Mouse (Mus musculus): ENCODE measurements at regions not wholly inside any gene's neighbourhood (a gene's known extent, or its start where the extent isn't known, plus 50 kb on each side); places are given as distances from the start of the nearest gene placed in this dataset.
"Not testable (repeated sequence)": the region's sequence is repeated elsewhere in the genome, so short reads cannot be mapped to it uniquely, and the experiment has no call there.

- no peak for TF ChIP-seq HCFC1 (IDR thresholded peaks at IDR 0.05; ENCODE audit: low read depth, low read length)
- no peak for TF ChIP-seq JUND (IDR thresholded peaks at IDR 0.05; ENCODE audit: low read depth, low read length)
- no peak for TF ChIP-seq TCF12 (IDR thresholded peaks at IDR 0.05; ENCODE audit: low read depth, low read length)
- no peak for TF ChIP-seq MYC (IDR thresholded peaks at IDR 0.05; ENCODE audit: low read depth, low read length)
- TF ChIP-seq TAL1 (IDR thresholded peaks at IDR 0.05; ENCODE audit: low read length) = no peak
- no peak for TF ChIP-seq MAX (IDR thresholded peaks at IDR 0.05; ENCODE audit: low read length)
- no peak for TF ChIP-seq TBP (IDR thresholded peaks at IDR 0.05; ENCODE audit: low read depth, low read length)
- TF ChIP-seq RAD21 (IDR thresholded peaks at IDR 0.05; ENCODE audit: low read depth, low read length) = no peak
- TF ChIP-seq GABPA (IDR thresholded peaks at IDR 0.05; ENCODE audit: low read depth, low read length) = no peak
- TF ChIP-seq MXI1 (IDR thresholded peaks at IDR 0.05; ENCODE audit: low read depth, low read length) = no peak
- TF ChIP-seq SIN3A (IDR thresholded peaks at IDR 0.05; ENCODE audit: low read length) = no peak
- no peak for TF ChIP-seq RCOR1 (IDR thresholded peaks at IDR 0.05; ENCODE audit: low read depth, low read length)
- TF ChIP-seq ZC3H11A (IDR thresholded peaks at IDR 0.05; ENCODE audit: low read depth, low read length) = no peak
- Histone ChIP-seq H3K9me3 (replicated peaks; ENCODE audit: insufficient read depth, low read length) (no peaks in the 10 kb centered on the region), H3K79me2 (ENCODE audit: control insufficient read depth, insufficient read depth, low read length, poor library complexity) (no peaks in the 10 kb centered on the region), H3K36me3 (ENCODE audit: control insufficient read depth in 1 of 2, insufficient read depth in 2 of 2, low read length in 2 of 2) (no peaks in the 10 kb centered on the region), H3K27ac (ENCODE audit: control insufficient read depth, low read depth, low read length) (no peak overlapping the region), H3K4me1 (ENCODE audit: control insufficient read depth in 1 of 2, insufficient read depth in 2 of 2, low read length in 2 of 2) (no peaks in the 10 kb centered on the region), H3K4me3 (ENCODE audit: control insufficient read depth in 1 of 2, insufficient read depth in 1 of 2, low read depth in 2 of 2, low read length in 2 of 2) (no peak overlapping the region), H3K9ac (ENCODE audit: control insufficient read depth, low read depth, low read length, poor library complexity, severe bottlenecking) (no peak overlapping the region), H3K27me3 (ENCODE audit: control insufficient read depth in 1 of 2, insufficient read depth in 2 of 2, low read length in 2 of 2) (no peaks in the 10 kb centered on the region)
- DNase-seq (ENCODE audit: low read depth, low spot score) = no peak
Observed at GRCm38 (mm10) chr9:43860264-43860663, 116.5 kb downstream of the Nectin1 start.

GRCm38 (mm10) chr9:43861375-43861774 is 117.6 kb downstream of the Nectin1 start:
- Histone ChIP-seq H3K36me3 (ENCODE audit: control insufficient read depth in 1 of 2, insufficient read depth in 2 of 2, low read length in 2 of 2) (no peaks in the 10 kb centered on the region), H3K4me1 (ENCODE audit: control insufficient read depth in 1 of 2, insufficient read depth in 2 of 2, low read length in 2 of 2) (no peaks in the 10 kb centered on the region), H3K4me3 (ENCODE audit: control insufficient read depth in 1 of 2, insufficient read depth in 1 of 2, low read depth in 2 of 2, low read length in 2 of 2) (no peak overlapping the region), H3K9me3 (replicated peaks; ENCODE audit: insufficient read depth, low read length) (no peaks in the 10 kb centered on the region), H3K27me3 (ENCODE audit: control insufficient read depth in 1 of 2, insufficient read depth in 2 of 2, low read length in 2 of 2) (no peaks in the 10 kb centered on the region), H3K79me2 (ENCODE audit: control insufficient read depth, insufficient read depth, low read length, poor library complexity) (no peaks in the 10 kb centered on the region), H3K9ac (ENCODE audit: control insufficient read depth, low read depth, low read length, poor library complexity, severe bottlenecking) (no peak overlapping the region), H3K27ac (ENCODE audit: control insufficient read depth, low read depth, low read length) (no peak overlapping the region)
- no peak for TF ChIP-seq ZMIZ1 (IDR thresholded peaks at IDR 0.05; ENCODE audit: low read depth, low read length)
- no peak for TF ChIP-seq ETS1 (IDR thresholded peaks at IDR 0.05; ENCODE audit: low read depth, low read length)
- no peak for TF ChIP-seq UBTF (IDR thresholded peaks at IDR 0.05; ENCODE audit: borderline replicate concordance, insufficient read depth, low read depth, low read length)
- no peak for DNase-seq (ENCODE audit: low read depth, low spot score)

- not testable (repeated sequence) for H3K9me3 ChIP-seq (replicated peaks; ENCODE audit: insufficient read depth, low read length); H3K79me2 ChIP-seq (ENCODE audit: control insufficient read depth, insufficient read depth, low read length, poor library complexity); H3K27ac ChIP-seq (ENCODE audit: control insufficient read depth, low read depth, low read length); H3K4me3 ChIP-seq (ENCODE audit: control insufficient read depth in 1 of 2, insufficient read depth in 1 of 2, low read depth in 2 of 2, low read length in 2 of 2); H3K4me1 ChIP-seq (ENCODE audit: control insufficient read depth in 1 of 2, insufficient read depth in 2 of 2, low read length in 2 of 2); H3K27me3 ChIP-seq (ENCODE audit: control insufficient read depth in 1 of 2, insufficient read depth in 2 of 2, low read length in 2 of 2); DNase-seq (ENCODE audit: low read depth, low spot score); H3K9ac ChIP-seq (ENCODE audit: control insufficient read depth, low read depth, low read length, poor library complexity, severe bottlenecking); H3K36me3 ChIP-seq (ENCODE audit: control insufficient read depth in 1 of 2, insufficient read depth in 2 of 2, low read length in 2 of 2)
Observed at GRCm38 (mm10) chr9:43862034-43862433, 118.2 kb downstream of the Nectin1 start.
